Mouse (Mus musculus) kidney, adult 8-10 months (tissue): ENCODE results near the gene Cdkl4.

ENCODE experiments used
- DNase-seq, 2 experiments: peaks; one replicate each; pipeline ENCODE4 v3.0.0; 2022

Cdkl4 gene

DNA sequence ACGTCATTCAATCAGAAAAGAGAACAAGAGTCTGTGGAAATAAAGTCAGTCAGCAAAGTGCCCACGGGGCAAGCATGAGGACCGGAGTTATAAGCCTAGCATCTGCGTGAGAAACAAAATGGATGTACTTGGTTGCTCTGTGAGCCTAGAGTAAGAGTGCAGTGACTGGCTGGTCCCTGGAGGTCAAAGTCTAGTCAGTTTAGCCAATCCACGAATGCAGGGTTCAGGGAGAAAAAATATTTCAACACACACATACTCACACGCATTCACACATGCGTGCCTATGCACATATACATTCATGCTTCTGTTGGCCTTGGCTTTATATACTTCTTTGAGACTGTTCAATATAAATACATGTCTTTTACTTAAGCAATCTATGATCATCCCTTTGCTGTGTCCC is 62.1 kb downstream of the Cdkl4 start:
- no peak for DNase-seq

GRCm38 (mm10) chr17:80513766-80514165 is 63.8 kb downstream of the Cdkl4 start:
- no peak for DNase-seq

DNA sequence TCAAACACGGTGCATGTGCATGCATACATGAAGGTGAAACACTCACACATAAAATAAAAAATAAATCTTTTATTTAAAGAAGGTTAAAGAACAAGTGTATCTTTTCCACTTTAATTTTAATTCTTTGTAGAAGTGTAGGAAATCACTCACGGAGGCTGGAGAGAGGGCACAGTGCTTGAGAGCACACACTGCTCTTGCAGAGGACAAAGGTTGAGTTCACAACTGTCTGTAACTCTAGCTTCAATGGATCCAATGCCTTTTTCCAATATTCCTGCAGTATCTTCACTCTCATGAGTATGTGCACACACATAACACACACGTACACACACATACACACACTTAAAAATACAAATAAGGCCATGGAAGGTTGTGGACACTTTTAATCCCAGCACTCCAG is 67.2 kb downstream of the Cdkl4 start:
- DNase-seq, result no peak

GRCm38 (mm10) chr17:80509494-80510458 is 67.8 kb downstream of the Cdkl4 start:
- peak; percentile 5 to 17 for DNase-seq

DNA sequence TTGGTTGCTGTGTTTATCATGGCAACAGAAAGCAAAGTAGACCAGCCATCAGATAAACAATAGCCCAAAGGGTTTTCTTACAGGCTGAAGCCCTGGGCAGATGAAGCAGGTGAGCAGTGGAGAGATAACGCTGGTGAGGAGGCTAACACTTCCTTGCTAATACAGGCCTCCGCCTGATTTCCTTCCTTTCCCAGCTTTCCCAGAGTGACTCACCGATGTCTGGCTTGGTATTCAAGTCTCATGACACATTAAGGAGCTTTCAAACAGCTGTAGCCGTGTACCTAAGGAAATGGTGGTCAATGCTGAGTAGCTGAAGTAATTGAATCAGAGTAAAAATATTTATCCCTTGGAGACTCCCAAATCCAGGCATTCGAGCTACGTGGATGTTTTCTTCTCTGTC is 71.8 kb downstream of the Cdkl4 start:
- no peak for DNase-seq

- no peak for DNase-seq
Measured at GRCm38 (mm10) chr17:80505342-80505741, 72.3 kb downstream of the Cdkl4 start.

- DNase-seq, result no peak
Measured at GRCm38 (mm10) chr17:80501805-80502172, 75.8 kb downstream of the Cdkl4 start.

GRCm38 (mm10) chr17:80501037-80501804 is 76.4 kb downstream of the Cdkl4 start:
- no peak for DNase-seq

DNA sequence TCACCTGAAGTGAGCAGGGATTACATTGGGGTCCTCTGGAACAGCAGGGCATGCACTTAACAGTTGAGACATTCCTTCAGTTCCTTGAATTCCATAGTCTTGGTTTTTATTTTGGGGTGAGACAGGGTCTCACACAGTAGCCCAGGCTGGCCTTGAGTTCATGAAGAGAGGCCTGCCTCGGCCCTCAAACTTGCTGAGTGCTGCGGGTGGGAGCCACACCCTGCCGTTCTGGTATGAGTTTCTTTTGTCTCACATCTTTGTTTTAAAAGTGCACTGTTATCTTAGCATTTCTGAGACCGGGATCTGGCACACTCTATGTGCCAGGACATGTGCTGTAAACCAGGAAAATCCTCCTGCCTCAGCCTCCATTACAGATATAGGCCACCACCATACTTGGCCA is 77.6 kb downstream of the Cdkl4 start:
- DNase-seq, result no peak

DNA sequence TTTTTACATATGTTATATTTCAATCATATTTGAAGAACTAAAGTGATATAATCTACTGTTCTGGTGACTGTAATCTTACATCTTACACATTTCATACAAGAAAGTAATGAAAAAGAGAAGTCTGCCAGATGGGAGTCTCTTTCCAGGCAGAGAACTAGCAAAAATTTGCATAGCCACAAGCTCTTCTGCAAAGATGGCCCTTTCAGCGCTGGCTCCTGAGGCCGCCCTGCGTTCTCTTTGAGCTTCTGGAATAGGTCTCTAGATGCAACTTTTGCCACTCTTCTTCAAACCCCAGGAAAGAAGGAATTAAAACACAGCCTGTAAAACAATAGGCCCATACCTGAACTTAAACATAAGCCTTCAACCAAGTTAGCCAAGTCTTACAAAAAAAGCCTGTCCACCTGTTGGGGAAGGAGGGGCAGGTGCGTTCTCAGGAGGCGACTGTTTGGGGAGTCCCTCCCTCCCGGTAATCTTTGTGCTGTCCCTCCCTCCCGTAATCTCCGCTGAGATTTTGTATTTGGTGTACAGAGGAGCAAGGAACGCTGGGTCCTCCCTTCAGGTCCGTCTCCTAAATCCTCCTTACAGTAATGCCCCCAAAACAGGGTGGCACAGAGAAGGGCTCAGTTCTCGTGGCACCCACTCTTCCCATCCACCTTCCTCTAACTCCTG is 78.9 kb downstream of the Cdkl4 start:
- DNase-seq, result no peak

GRCm38 (mm10) chr17:80497183-80497601 is 80.4 kb downstream of the Cdkl4 start:
- DNase-seq, result no peak

- DNase-seq, result no peak
Measured at GRCm38 (mm10) chr17:80496607-80497170, 80.9 kb downstream of the Cdkl4 start.

DNA sequence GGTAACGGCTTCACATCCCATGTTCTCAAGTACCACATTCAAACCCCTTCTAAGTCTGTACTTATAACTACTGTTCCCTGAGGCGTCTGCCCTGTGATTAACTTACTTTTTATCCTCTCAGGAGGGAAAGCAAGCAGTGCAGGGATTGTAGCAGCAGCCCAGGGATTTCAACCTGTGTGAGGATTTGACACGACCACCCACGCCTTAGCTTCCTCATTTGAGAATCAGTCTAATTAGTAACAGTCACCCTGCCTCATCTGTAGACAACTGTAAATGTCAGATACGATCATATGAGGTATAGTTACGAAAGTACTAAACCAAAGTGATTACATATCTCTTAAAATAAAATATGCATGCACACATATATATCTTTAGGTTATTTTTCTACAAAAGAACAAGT is 81.4 kb downstream of the Cdkl4 start:
- no peak for DNase-seq

GRCm38 (mm10) chr17:80493891-80494290 is 83.7 kb downstream of the Cdkl4 start:
- DNase-seq, result no peak

GRCm38 (mm10) chr17:80492811-80493210 is 84.8 kb downstream of the Cdkl4 start:
- no peak for DNase-seq

DNA sequence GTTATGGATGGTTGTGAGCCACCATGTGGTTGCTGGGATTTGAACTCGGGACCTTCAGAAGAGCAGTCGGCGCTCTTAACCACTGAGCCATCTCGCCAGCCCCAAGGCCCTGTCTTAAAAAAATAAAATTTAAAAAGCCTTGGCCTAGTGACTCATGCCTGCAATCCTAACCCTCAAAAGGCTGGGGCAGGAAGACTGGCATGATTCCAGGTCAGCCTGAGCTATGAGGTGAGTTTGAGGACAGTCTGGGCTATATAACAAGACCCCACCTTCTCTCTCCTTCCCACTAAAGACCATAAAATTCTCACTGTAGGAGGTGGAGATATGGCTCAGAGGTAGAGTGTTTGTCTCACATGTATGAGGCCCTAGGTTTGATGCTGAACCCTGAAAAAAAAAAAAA is 85.3 kb downstream of the Cdkl4 start:
- no peak for DNase-seq

DNA sequence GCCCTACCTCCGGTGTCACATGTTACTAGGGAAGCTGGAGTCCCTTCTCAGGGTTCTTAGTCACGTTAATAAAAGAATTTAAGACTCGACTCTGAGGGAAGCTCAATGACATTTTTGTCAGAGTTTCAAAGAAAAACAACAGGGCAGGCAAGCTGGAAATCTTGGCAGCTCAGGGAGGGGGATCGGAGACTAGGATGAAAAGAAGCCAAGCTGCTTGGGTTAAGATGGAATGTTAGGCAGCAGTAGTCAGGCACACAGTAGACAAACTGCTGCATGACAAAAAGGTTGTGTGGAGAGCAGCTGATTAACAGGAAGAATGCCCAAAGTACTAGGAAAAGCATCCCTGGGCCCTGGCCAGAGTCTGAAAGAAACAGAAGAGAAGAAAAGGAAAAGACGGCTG is 87.4 kb downstream of the Cdkl4 start:
- no peak for DNase-seq

DNA sequence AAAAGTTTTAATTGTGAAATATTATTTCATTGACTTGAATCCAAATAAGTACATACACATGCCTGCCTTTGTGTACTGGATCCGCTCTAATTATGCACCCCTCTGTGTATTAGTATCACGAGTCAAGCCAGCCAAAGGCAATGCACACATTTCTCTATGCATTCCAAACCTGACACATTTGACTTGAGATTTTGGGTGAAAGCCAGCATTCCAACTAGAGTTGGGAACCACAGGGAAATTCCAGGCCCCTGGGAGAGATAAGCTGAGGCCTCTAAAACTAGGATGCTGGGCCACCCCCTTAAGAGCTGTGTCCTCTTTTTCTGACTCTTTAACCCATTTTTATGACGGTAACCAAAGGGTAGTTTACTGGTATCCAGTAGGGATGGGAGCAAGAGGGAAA is 88.7 kb downstream of the Cdkl4 start:
- no peak for DNase-seq

DNA sequence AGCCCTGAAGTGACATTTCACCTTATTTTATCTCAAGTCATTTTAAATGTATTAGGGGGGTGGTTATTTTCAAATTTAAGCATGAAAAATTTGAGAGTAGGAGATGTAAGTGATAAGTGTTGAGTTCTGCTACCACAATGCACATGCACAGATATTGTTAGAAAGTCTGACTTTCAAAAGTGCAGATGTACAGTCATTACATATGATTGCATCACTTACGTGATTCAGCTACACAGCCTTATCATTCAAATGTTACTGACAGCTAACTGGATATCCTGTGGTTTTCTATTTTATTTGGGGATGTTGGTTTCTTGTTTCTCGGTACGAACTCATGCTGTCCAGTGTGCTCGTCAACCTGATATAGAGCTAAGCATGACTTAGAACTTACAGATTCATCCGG is 92.5 kb downstream of the Cdkl4 start:
- no peak for DNase-seq

GRCm38 (mm10) chr17:80480855-80481224 is 96.8 kb downstream of the Cdkl4 start:
- DNase-seq, result no peak

- DNase-seq, result peak; percentile 95 to 96
Measured at GRCm38 (mm10) chr17:80480031-80480854, 97.4 kb downstream of the Cdkl4 start, which contains the start of gene Sos1. Gene Sos1, minus strand, starts transcription at chr17:80480453.
